Mouse (Mus musculus) layer of hippocampus, adult 9-10 months (tissue): ENCODE data around the gene Klhl21.
A peak's percentile ranks its signal among the peaks of the same experiment; 100 is the strongest.

ENCODE experiments used
- DNase-seq: peaks from one replicate; pipeline ENCODE4 v3.0.0; 2022; ENCODE audit warnings: low spot score

The Klhl21 gene

GRCm38 (mm10) chr4:152008622-152009075 lies at the start of gene Klhl21:
Gene Klhl21, plus strand, starts transcription at chr4:152008803.
- peak; percentile 90 for DNase-seq

- no peak for DNase-seq
These were observed 48.6 kb upstream of the Klhl21 start for GRCm38 (mm10) chr4:151959849-151960512.

DNA sequence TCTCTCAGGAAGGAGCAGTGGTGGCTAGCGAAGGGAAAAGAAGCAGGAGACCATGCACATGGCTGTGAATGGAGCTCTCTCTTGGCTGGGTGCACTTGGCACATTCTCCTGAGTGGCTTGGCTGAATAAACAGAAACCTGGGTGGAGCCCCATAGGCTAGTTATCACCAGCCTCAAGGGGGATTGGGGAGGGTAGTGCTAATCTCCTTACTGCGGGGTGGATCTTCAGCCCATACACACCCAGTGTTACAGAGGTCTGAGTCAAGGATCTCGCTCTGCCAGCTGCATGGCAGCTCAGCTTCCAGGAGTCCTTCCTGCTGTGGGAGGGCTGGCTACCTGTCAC lies 48.1 kb upstream of the Klhl21 start:
- DNase-seq, result no peak

- no peak for DNase-seq
These were observed 45.8 kb upstream of the Klhl21 start for GRCm38 (mm10) chr4:151962817-151963216.

GRCm38 (mm10) chr4:151968204-151968921 lies 40.2 kb upstream of the Klhl21 start:
- no peak for DNase-seq

- no peak for DNase-seq
These were observed 36.2 kb upstream of the Klhl21 start for GRCm38 (mm10) chr4:151972221-151972967.

GRCm38 (mm10) chr4:151975441-151975840 lies 33.2 kb upstream of the Klhl21 start:
- no peak for DNase-seq

DNA sequence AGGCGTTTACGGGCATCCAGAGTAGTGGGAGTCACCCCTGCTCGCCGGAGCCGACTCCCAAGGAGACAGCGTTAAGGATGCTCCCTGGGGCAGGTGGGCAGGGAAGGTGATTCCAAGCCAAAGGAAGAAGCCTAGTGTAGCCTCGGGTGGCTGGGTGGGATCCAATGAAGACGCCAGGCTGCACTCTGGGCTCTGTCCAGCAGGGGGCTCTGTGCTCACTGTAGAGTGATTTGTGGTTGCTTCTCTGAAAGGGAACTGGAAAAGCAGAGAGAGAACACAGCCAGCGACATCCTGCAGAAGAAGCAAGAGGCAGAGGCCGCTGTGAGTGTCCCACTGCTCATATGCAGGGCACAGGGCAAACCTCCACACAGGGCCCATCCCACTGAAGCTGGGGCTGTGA lies 30.9 kb upstream of the Klhl21 start:
- DNase-seq, result peak; percentile 88

GRCm38 (mm10) chr4:151980699-151981098 lies 27.9 kb upstream of the Klhl21 start:
- no peak for DNase-seq

DNA sequence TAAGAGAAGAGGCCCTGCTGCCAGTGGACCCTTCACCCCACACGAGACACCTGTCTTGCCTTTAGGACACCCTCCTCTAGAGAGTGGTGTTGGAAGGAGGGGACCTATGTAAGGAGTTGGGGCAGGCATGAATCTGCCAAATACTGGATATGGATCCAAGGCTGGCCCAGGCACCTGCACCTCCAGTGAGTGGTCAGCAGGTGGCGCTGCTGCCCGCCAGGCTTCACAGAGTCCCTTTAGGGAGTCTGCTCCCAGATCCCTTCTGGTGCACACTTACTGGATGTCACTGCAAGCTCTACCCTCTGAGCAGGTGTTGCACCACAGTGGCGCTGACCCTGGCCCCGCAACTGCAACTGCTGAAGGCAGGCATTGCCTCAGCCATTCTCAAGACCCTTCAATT lies 27.2 kb upstream of the Klhl21 start:
- DNase-seq, result peak; percentile 72

DNA sequence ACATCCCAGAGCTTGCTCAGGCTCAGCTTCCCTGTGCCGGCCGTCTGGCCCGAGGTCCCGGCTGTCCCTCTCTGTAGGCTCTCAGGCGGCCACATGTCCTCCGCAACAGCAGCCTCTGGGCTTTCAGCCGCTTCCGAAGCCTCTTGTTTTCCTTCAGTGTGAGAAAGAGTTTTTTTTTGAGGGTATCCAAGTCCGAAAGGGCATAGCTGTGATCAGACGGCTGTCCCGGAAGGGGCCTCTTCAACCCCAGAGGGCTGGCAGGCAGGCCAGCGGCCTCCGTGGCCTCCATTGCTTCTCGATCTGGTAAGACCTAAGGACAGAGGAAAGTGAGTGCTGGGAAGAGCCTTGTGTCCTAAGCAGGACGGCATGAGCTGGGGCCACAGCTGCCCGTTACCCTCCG lies 25.6 kb upstream of the Klhl21 start:
- no peak for DNase-seq

- DNase-seq, result no peak
These were observed 25.0 kb upstream of the Klhl21 start for GRCm38 (mm10) chr4:151983560-151983959.

- DNase-seq, result no peak
These were observed 22.7 kb upstream of the Klhl21 start for GRCm38 (mm10) chr4:151985886-151986285.

DNA sequence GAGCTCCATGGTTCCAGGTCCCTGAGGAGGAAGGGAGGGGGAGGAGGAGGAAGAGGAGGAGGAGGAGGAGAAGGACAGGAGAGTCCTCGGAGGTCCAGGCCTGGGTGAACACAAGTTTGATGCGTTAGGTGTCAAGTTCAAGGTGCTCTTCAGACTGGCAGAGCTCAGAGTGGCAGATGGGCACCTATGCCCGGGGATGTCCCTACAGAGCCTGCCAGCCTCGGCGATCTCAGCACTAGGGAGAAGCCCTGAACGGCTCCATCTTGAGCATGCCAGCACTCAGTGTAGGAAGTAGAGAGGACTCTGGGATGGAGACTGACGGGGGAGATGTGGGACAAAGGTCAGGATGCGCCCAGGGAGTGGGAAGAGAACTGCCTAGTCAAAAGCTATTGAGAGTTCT lies 22.0 kb upstream of the Klhl21 start:
- no peak for DNase-seq

GRCm38 (mm10) chr4:151988014-151988341 lies 20.6 kb upstream of the Klhl21 start:
- no peak for DNase-seq

DNA sequence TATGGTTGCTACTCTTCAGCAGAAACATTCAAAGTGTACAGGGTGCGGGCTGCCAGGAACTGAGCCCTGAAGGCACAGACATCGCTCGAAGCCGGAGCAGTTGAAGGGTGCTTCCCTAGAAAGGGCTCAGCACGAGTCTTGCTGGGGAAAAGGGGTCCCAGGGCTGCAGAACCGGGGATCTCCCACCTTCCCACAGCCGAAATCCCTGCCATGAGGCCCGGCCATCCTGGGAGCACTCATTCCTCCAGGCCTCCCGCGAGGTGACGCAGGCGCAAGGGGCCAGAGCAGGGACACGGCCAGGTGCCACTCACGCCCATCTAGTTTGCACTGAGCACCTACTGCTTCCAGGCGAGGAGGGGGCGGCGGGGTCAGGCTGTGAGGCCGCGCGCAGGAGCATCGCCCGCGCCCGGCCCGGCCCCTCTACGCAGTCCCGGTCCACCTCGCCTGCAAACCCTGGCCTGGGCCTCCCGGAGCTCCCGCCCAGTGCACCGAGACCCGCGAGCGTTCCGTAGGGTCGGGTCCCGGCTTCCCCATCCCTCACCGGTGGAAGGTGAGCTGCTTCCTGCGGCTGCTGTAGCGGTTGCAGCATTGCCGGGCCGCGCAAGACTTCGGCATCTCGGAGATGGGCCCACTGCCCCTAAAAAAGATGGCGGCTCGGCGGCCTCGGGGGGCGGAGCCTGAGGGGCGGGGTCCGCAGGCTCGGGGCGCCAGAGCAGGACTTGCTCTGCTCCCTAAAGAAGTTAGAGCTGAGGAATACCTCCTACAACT lies 20.1 kb upstream of the Klhl21 start, which contains the start of gene Thap3:
TSS of gene Thap3 (minus strand) at position 656 of the 768 bp plus-strand sequence.
- DNase-seq, result no peak

- no peak for DNase-seq
These were observed 19.5 kb upstream of the Klhl21 start for GRCm38 (mm10) chr4:151989110-151989488.

GRCm38 (mm10) chr4:151992091-151992490 lies 16.5 kb upstream of the Klhl21 start:
- DNase-seq, result no peak

- no peak for DNase-seq
These were observed 15.6 kb upstream of the Klhl21 start for GRCm38 (mm10) chr4:151993035-151993434.

DNA sequence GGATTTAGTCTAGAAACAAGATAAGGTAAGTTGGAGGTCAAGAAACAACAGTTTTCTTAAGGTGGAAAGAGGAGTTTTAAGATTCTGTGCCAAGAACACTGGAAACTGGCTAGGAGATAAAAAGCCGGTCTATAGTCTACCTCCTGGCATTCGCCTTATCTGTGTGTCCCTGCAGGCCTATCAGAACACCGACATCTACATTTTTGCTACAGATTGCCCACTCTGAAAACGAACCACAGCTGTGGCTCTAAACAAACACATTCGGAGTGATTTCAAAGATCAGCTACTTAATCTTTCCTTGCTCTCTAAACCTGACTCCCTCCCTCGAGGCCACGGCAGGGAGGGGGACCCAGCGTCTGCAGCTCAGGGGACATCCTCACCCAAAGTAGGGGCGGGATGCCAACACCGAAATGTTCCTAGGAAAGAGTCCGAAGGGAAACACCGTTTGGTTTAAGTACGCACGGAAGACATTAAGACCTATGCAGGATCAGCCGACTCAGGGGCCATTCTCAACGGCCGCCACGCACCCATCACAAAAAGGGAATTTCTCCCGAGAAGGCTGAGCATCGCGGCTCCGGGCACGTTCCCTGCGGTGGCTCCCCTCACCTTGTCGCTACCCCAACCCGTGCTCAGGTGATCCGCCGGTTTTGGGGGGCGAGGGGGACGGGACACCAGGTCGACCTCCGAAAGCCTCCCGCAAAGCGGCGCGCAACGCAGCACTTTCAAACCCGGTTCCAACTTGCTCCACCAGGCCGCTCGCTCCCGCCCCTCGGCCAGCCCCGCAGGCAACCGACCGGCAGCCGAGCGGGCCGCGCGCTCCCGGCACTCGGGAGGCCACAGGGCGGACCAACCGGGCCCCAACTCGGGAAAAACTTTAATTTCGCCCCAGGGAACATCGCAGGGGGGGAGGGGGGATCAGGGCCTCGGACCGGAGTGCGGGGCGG lies 14.1 kb upstream of the Klhl21 start:
- DNase-seq, result no peak
